Mouse (Mus musculus) heart, adult 18-20 months (tissue): ENCODE results near the gene Mxra7. TPM values are rescaled to one million over a fixed set of nuclear protein-coding genes. Genes with fewer than 3 reads are reported as not detected.
"Not testable (repeated sequence)": the region's sequence is repeated elsewhere in the genome, so short reads cannot be mapped to it uniquely, and the experiment has no call there.

Source experiments
- DNase-seq, 2 experiments: peaks; one replicate each; pipeline ENCODE4 v3.0.0; 2021 to 2022; ENCODE audit warnings: mixed read lengths in 1 of 2
- total RNA-seq, 2 experiments: library from RNA; stranded (reverse); gene quantifications; 2 replicates each; pipeline ENCODE4 v1.2.3; 2021

Mxra7 gene
- total RNA-seq, 2 experiments from 2014 or later = 14.8 to 18.7 TPM

- no peak for DNase-seq
Observed at GRCm38 (mm10) chr11:116847187-116848085, 19.6 kb upstream of the Mxra7 start.

DNA sequence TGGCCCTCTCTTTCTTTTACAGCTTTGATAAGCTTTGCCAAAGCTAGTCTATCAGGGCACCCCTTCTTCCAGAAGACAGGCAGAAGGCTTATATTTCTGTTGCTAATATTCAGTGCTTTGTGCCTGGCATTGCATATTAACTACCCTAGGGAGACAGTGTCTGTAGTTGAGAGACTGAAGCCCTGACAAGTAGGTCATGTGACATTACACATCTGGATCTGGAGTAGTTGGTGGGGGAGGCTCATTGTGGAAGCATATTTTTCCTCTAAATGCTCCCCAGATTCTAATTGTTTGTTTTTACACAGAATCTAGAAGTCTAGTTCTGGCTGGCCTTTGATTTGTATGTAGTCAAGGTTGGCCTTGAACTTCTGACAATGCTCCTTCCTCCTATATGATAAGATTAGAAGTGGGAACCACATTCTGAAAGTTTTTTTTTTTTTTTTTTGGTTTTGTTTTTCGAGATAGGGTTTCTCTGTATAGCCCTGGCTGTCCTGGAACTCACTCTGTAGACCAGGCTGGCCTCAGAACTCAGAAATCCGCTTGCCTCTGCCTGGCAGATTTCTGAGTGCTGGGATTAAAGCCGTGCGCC, 18.8 kb upstream of the Mxra7 start:
- DNase-seq = no peak

DNA sequence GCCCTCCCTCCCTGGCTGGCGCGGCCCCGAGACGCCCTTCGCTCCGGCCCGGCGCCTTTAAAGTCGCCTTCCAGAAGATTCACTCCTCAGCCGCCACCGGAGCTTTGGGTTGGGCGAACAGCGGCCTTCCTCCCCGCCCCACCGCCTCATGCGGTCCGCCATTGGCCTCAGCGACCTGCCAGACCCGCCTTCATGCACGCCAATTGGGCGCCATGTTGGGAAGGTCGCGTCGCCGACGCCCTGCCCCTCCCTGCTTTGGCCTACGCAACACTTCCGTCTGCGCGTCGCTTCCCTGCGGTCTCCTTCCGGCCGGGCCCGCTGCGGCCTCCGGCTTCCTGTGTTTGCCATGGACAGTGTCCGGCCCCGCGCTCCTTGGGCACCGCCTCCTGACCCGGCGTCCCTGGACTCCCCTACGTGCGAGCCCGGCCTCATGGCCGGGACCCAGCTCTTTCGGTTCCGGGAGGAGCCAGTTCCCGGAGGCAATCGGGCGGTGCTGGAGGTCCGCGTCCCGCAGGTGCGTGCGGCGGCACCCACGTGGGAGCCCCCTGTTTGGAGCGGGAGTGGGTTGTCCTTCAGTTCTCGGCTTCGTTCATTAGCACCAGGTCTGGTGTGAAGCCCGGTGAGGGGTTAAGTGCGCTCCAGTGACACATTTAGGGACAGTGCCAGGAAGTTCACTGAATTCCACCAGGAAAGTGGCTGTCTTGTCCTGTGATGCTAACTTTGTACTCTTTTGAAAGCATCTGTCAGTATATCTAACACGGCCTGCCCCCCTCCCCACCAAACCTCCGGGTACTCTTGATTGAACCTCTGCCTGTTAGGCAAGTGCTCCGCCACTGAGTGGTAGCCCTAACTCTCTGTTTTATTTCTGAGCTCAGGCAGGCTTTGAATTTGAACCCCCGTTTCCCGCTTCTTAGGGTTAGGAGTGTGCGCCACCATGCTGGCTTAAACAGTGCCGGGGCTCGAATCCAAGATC, 15.7 kb upstream of the Mxra7 start, which contains the start of the genes Mettl23 and Jmjd6:
Gene Mettl23, plus strand, starts transcription at position 18 of the 973 bp plus-strand sequence.
Gene Jmjd6, minus strand, starts transcription at position 189 of the 973 bp plus-strand sequence.
- DNase-seq = peak; percentile 96 to 99

GRCm38 (mm10) chr11:116842531-116843260, 14.8 kb upstream of the Mxra7 start:
- DNase-seq = peak; percentile 79 to 80

DNA sequence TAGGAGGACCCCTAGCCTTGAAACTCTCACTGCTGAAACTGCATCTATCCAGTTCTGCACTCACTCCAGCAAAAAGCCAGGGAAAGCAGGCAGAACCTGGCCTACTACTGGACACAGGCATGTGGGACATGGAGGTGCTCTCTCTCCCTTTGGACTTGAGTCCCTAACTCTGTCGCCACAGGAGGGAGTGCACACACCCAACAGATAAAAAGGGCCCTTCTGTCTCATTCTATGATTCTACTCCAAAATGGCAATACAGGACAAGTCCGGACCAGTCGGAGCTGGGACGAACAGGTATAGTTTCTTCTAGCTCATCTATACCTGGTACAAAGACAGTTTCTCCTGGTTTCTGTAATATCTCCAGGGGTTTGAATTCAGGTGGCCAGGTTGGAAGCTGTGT, 12.9 kb upstream of the Mxra7 start:
- no peak for DNase-seq

- DNase-seq = no peak
Observed at GRCm38 (mm10) chr11:116839601-116840000, 11.8 kb upstream of the Mxra7 start.

GRCm38 (mm10) chr11:116838936-116839335, 11.1 kb upstream of the Mxra7 start:
- DNase-seq = peak; percentile 35 to 47

- DNase-seq = no peak
Observed at GRCm38 (mm10) chr11:116837441-116837840, 9.6 kb upstream of the Mxra7 start.

GRCm38 (mm10) chr11:116836283-116836682, 8.4 kb upstream of the Mxra7 start:
- no peak for DNase-seq

GRCm38 (mm10) chr11:116834954-116835353, 7.1 kb upstream of the Mxra7 start:
- DNase-seq = no peak

DNA sequence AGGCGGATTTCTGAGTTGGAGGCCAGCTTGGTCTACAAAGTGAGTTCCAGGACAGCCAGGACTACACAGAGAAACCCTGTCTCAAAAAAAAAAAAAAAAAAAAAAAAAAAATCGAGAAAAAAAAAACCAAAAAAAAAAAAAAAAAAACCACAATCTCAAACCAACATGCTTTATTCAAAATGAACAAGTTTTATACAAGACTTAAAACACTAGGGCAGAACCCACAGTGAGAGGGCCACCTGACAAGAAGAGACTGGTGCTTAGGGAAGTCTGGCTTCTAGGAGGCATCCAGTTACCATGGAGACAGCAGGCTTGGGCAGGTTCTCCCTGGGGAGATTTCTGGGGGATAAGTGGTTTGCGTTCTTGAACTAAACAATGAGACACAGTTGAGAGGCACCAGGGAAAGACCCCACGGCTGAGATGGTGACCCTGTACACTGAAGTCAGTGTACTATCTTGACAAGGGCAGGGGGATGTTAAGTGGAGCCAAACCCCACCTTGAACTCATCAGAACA, 4.4 kb upstream of the Mxra7 start:
- DNase-seq = no peak

DNA sequence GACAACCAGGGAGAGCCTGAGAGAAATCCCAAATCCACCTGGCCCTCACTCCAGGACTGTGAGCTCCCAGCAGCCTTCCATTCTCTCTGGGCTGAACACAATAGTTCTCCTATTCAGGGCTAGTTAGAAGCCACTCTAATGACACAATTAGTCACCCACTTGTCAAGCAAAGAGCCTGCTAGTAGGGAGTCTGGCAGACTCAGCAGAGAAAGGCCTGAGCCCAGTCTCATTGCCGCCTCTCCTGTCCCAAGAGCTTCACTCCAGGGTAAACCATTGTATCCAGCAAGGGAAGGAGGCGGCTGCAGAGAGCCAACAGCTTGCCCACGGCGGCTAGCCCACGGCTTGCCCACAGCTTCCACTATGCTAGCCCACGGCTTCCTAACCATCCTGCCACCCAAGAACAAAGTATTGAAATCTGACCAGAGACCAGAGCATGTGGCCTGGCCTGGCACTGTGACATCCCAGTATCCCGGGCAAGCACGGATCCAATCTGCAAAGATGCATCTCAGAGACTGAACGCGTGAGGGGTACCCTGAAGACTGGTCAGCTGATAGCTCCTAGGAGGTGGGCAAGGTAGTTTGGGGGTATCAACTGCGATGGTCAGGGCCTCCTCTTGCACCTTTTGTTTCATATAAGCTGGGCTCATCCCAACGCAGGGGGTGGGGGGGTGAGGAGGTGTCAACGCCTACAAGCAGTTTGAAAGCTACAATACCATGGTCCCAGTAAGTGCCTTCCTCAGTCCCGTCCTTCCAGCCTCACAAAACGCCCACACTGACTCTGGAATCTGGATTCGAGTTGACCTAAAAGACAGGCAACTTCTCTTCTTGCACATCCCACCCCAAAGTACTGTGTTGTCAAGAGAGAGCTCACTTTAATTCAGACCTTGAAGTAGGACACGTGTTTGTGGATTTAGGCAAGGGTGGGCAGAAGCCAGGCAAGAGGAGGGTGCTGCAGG, 1.0 kb downstream of the Mxra7 start:
- DNase-seq = no peak

DNA sequence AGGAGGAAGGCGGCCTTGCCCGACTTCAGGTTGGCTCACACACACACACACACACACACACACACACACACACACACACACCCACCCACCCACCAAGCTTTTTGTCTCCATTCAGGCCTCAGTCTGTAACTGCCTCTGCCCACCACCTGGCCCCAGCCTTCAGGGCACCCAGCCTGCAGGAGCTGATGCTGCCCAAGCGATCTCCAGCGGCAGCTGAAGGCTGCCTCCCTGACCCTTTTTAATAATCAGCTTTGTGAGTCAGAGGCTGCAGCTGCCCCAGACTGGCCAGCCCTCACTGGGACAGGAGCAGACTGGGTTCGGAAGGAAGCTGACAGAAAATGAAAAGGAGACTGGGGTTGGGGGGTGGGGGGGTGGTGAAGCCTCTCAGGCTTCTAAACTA, 2.6 kb downstream of the Mxra7 start:
- DNase-seq = no peak

DNA sequence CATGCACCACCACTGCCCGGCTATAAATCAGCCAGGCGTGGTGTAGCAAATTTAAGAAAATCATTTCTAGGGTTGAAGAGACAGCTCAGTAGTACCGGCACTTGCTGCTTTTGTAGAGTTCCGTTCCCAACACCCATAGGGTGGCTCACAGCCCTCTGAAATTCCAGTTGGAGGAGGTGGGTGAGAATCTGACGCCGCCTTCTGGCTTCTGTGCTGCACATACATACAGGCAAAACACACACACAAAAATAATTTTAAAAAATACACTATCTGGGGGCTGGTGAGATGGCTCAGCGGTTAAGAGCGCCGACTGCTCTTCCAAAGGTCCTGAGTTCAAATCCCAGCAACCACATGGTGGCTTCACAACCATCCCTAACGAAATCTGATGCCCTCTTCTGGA, 4.0 kb downstream of the Mxra7 start:
- not testable (repeated sequence) for DNase-seq

- DNase-seq = no peak
Observed at GRCm38 (mm10) chr11:116823255-116823654, 4.6 kb downstream of the Mxra7 start.

DNA sequence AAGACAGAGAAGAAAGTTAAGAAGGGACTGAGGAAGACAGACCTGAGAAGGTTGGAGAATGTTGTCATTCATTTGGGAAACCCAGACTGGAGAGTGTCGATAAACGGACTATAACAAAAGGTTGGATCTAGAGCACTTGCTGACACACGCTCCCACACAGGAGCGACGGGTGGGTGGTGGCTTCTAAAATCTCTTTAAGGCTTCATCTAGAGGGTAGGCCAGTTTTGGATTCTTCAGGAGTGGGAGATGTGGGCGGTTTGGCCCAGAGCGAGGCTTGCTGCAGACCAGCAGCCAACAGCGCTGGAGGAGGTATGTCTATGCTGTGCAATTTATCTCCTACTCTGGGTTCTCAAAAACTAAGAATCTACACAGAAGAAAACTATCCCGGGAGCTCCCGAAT, 5.2 kb downstream of the Mxra7 start:
- no peak for DNase-seq

DNA sequence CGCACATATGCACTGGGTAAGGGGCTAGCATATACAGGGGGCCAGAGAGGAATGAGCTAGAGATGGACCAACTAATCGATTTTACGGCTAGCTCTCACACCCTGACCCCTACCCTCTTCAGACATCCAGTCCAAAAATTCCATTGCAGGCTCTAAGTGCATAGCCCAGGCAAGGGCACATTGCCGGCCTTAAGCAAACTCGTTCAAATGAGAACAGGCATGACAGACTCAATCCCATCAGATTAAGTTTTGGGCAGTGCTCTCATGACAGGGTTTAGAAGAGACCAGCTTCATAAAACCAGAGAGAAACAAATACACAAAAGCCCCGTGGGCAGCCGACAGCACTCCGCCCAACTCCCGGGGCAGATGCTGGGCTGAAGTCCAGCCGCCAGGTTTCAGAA, 5.6 kb downstream of the Mxra7 start:
- no peak for DNase-seq

GRCm38 (mm10) chr11:116821057-116821940, 6.5 kb downstream of the Mxra7 start:
- peak in 1 of 2 experiments; percentile 57 for DNase-seq
